Mouse (Mus musculus): Measurements from ENCODE around the gene Ryr1.

- no peak for TF ChIP-seq POLR2A (IDR thresholded peaks at IDR 0.05; ENCODE audit: borderline replicate concordance, low read depth, low read length)
- no peak for TF ChIP-seq CTCF (IDR thresholded peaks at IDR 0.05; ENCODE audit: low read depth, low read length)
Observed at GRCm38 (mm10) chr7:29052821-29053220, 72.2 kb downstream of the Ryr1 start.

Data from bone marrow macrophage, adult 2 months (primary cell).